ENCODE assay signal across 20 mouse cellular contexts in the genomic region with DNA sequence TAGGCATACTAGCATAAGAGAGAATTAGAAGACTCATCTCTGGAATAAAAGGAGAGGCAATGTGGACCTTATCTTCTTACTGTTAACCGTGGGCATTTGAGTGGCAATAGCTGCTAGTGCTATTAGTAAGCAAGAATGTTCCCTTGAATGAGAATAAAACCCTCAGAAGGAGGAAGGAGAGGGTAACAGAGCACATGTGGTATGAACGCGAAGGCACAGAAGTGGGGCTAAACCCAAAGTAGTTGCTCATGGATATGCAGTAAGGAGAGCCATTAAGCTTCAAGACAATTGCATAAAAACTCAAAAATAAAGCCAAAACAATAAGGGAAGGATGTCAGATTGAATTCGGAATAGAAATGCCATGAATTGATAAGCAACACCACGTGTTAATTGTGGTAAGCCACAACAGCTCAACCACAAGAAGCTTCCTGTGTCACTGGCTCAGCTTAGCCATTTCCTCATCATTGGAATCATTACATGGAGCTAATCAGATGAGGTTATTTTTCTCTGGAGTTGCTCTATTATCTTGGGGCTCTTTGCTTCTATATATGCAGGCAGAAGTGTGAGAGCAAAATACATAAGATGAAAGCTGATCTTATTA.
DNase-seq lines count a peak whose midpoint lies in the region; ATAC-seq lines count a peak whose summit lies in the region.
"Had no signal": no experiment of that assay in that cellular context is flagged by ENCODE, and none has a peak within 500 bp of the region (broad histone marks: within the 10 kb centered on the region; RNA-seq: fewer than 3 reads in every experiment).

No protein-coding gene starts in this region.

- peak; percentile 49 for ATAC-seq in activated CD4-positive, CD25-positive, alpha-beta regulatory T cell, adult 4 months
- peak; percentile 90 for ATAC-seq in megakaryocyte-erythroid progenitor cell, adult 5-6 weeks (replicated peaks; ENCODE audit: low FRiP score, low TSS enrichment, poor library complexity, severe bottlenecking)
- ATAC-seq: forebrain, embryonic 13.5 days; forebrain, postnatal 0 days; hindbrain, embryonic 16.5 days; intestine, embryonic 15.5 days had no signal

- peak; percentile 12 for DNase-seq in CD4-positive helper T cell, adult 2 months (ENCODE audit: low read depth, low spot score)
- DNase-seq in induced T-regulatory cell, adult 2 months (ENCODE audit: low read depth): peak; percentile 4
- no peak for DNase-seq in testis, postnatal 10 days (ENCODE audit: low spot score)
- DNase-seq in adrenal gland, adult (ENCODE audit: inconsistent age in 2 of 2, low spot score in 1 of 2): no peak
- no peak for DNase-seq in spleen, postnatal 36 days (ENCODE audit: low spot score in 2 of 2)
- no peak for DNase-seq in urinary bladder, postnatal 36 days (ENCODE audit: low spot score in 2 of 2)
- DNase-seq: adrenal gland, postnatal 14 days; cerebellum, adult 11-12 months; cerebellum, adult 9-10 months; cerebellum, postnatal 25 days; forebrain, postnatal 0 days; gastrocnemius, adult 2 months; gastrocnemius, postnatal 25 days; heart, adult 18-20 months; kidney, adult 2 months had no signal

Comparison
In these comparisons a context has a peak if more than half of its experiments do, and no peak if none do; other contexts are left out.
1. DNase-seq: peak in CD4-positive helper T cell, adult 2 months (single experiment) and induced T-regulatory cell, adult 2 months (single experiment); none in testis, postnatal 10 days (single experiment), adrenal gland, adult (0 of 2), spleen, postnatal 36 days (0 of 2) and urinary bladder, postnatal 36 days (0 of 2).